Mouse (Mus musculus): ENCODE measurements at regions not wholly inside any gene's neighbourhood (a gene's known extent, or its start where the extent isn't known, plus 50 kb on each side); places are given as distances from the start of the nearest gene placed in this dataset.

GRCm38 (mm10) chr2:79045508-79045907 lies 177.6 kb downstream of the Ube2e3 start:
- TF ChIP-seq POLR2A (IDR thresholded peaks at IDR 0.05; ENCODE audit: borderline replicate concordance, insufficient read depth, low read length) (no peak), CTCF (IDR thresholded peaks at IDR 0.05; ENCODE audit: borderline replicate concordance, insufficient read depth, low read depth, low read length) (no peak)
